Mouse (Mus musculus) spleen, adult 12 weeks (tissue): ENCODE results near the gene Rora.

ENCODE experiments used
- DNase-seq: peaks from one replicate; pipeline ENCODE4 v3.0.0; 2022; ENCODE audit warnings: low spot score

The Rora gene

GRCm38 (mm10) chr9:68820478-68820877 lies 166.9 kb downstream of the Rora start:
- DNase-seq, result no peak

GRCm38 (mm10) chr9:68821388-68821787 lies 167.8 kb downstream of the Rora start:
- DNase-seq, result no peak

GRCm38 (mm10) chr9:68823292-68823691 lies 169.7 kb downstream of the Rora start:
- no peak for DNase-seq

- DNase-seq, result no peak
Observed at GRCm38 (mm10) chr9:68825107-68825506, 171.5 kb downstream of the Rora start.

GRCm38 (mm10) chr9:68825841-68826240 lies 172.3 kb downstream of the Rora start:
- DNase-seq, result no peak

- no peak for DNase-seq
Observed at GRCm38 (mm10) chr9:68827441-68827840, 173.9 kb downstream of the Rora start.

GRCm38 (mm10) chr9:68829903-68830302 lies 176.3 kb downstream of the Rora start:
- no peak for DNase-seq

GRCm38 (mm10) chr9:68833323-68833722 lies 179.7 kb downstream of the Rora start:
- no peak for DNase-seq

GRCm38 (mm10) chr9:68835037-68835649 lies 181.6 kb downstream of the Rora start:
- DNase-seq, result no peak

GRCm38 (mm10) chr9:68842134-68842892 lies 188.7 kb downstream of the Rora start:
- no peak for DNase-seq

GRCm38 (mm10) chr9:68845556-68845955 lies 192.0 kb downstream of the Rora start:
- no peak for DNase-seq

- DNase-seq, result no peak
Observed at GRCm38 (mm10) chr9:68850321-68850720, 196.7 kb downstream of the Rora start.

GRCm38 (mm10) chr9:68852201-68852600 lies 198.6 kb downstream of the Rora start:
- DNase-seq, result no peak

GRCm38 (mm10) chr9:68852934-68853333 lies 199.3 kb downstream of the Rora start:
- no peak for DNase-seq

- DNase-seq, result no peak
Observed at GRCm38 (mm10) chr9:68859500-68859899, 205.9 kb downstream of the Rora start.

GRCm38 (mm10) chr9:68866317-68866716 lies 212.7 kb downstream of the Rora start:
- DNase-seq, result no peak

GRCm38 (mm10) chr9:68873838-68874237 lies 220.3 kb downstream of the Rora start:
- DNase-seq, result no peak

GRCm38 (mm10) chr9:68874544-68874943 lies 221.0 kb downstream of the Rora start:
- no peak for DNase-seq

- no peak for DNase-seq
Observed at GRCm38 (mm10) chr9:68875791-68876190, 222.2 kb downstream of the Rora start.

- no peak for DNase-seq
Observed at GRCm38 (mm10) chr9:68876289-68876688, 222.7 kb downstream of the Rora start.

- no peak for DNase-seq
Observed at GRCm38 (mm10) chr9:68881896-68882295, 228.3 kb downstream of the Rora start.

GRCm38 (mm10) chr9:68883005-68883404 lies 229.4 kb downstream of the Rora start:
- DNase-seq, result no peak

- no peak for DNase-seq
Observed at GRCm38 (mm10) chr9:68883687-68884086, 230.1 kb downstream of the Rora start.
